Mouse (Mus musculus) urinary bladder, postnatal 36 days (tissue): Measurements from ENCODE around the gene Ifitm7.
"Not testable (repeated sequence)": the region's sequence is repeated elsewhere in the genome, so short reads cannot be mapped to it uniquely, and the experiment has no call there.

Source experiments
- DNase-seq, 2 experiments: peaks; one replicate each; pipeline ENCODE4 v3.0.0; 2022; ENCODE audit warnings: low spot score in 2 of 2, mixed read lengths in 1 of 2

Gene Ifitm7

GRCm38 (mm10) chr16:13977026-13977425 lies 9.7 kb downstream of the Ifitm7 start:
- not testable (repeated sequence) for DNase-seq

- DNase-seq: not testable (repeated sequence)
Measured at GRCm38 (mm10) chr16:13976358-13976896, 10.3 kb downstream of the Ifitm7 start.

GRCm38 (mm10) chr16:13972051-13972450 lies 14.6 kb downstream of the Ifitm7 start:
- no peak for DNase-seq

- no peak for DNase-seq
Measured at GRCm38 (mm10) chr16:13969096-13969495, 17.6 kb downstream of the Ifitm7 start.

- DNase-seq: no peak
Measured at GRCm38 (mm10) chr16:13962053-13962452, 24.6 kb downstream of the Ifitm7 start.

- DNase-seq: no peak
Measured at GRCm38 (mm10) chr16:13951245-13951644, 35.4 kb downstream of the Ifitm7 start.

- DNase-seq: no peak
Measured at GRCm38 (mm10) chr16:13946306-13946705, 40.4 kb downstream of the Ifitm7 start.

- no peak for DNase-seq
Measured at GRCm38 (mm10) chr16:13945153-13945552, 41.5 kb downstream of the Ifitm7 start.

GRCm38 (mm10) chr16:13944752-13945151 lies 41.9 kb downstream of the Ifitm7 start:
- DNase-seq: no peak

GRCm38 (mm10) chr16:13944178-13944577 lies 42.5 kb downstream of the Ifitm7 start:
- DNase-seq: no peak

- no peak for DNase-seq
Measured at GRCm38 (mm10) chr16:13940847-13941395, 45.8 kb downstream of the Ifitm7 start.

- peak; percentile 8 to 13 for DNase-seq
Measured at GRCm38 (mm10) chr16:13940139-13940846, 46.4 kb downstream of the Ifitm7 start.
